Mouse (Mus musculus) G1E-ER4 (cell line): ENCODE measurements around the gene Defa21. TPM values are rescaled to one million over a fixed set of nuclear protein-coding genes. Genes with fewer than 3 reads are reported as not detected.
"Not testable (repeated sequence)": the region's sequence is repeated elsewhere in the genome, so short reads cannot be mapped to it uniquely, and the experiment has no call there.

Source experiments
- GATA1 ChIP-seq: IDR thresholded peaks from one replicate; pipeline ENCODE4 v1.8.0; 2012; ENCODE audit warnings: low read length, inconsistent platforms
- polyA plus RNA-seq: library from polyadenylated mRNA; stranded (reverse); fragments of >175 nt; gene quantifications from 2 replicates; pipeline ENCODE4 v1.2.3, GENCODE M21; 2012

Gene Defa21
- polyA plus RNA-seq, result not detected in 2 replicates

DNA sequence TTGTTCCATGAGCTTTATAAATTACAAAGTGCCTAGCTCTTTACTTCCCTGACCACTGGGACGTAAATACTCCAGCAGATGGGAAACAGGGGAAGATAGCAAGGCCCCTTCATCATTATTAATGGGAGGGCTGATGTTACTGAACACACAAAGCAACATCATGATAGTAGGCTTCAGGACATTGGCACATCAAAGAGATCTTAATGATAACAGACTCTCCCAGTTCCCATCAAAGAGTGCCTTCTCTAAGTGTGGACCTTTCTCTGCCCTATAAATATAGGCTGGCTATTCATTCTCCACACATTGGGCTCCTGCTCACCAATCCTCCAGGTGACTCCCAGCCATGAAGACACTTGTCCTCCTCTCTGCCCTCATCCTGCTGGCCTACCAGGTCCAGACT lies at the start of gene Defa21:
Defa21 (plus strand) TSS at position 301 of the 400 bp plus-strand sequence.
- TF ChIP-seq GATA1, result not testable (repeated sequence)

DNA sequence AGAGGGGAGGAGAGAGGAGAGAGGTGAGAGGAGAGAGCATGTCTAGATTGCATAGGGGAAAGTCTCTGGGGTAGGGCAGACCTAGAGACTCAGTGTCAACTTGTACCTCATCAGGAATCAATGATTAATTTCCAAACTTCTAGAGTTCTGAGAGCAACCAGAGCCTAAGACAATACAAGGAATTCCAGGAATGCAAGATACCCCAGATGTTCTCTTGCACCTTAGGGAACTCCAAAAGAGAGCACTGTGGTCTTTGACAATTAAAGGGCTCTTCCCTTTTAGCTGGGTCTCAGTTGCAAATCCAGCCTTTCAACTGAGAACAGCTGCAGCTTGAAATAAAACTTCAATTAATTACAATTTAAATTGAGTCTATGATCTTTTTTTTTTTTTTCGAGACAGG lies 45.5 kb upstream of the Defa21 start:
- no peak for TF ChIP-seq GATA1

DNA sequence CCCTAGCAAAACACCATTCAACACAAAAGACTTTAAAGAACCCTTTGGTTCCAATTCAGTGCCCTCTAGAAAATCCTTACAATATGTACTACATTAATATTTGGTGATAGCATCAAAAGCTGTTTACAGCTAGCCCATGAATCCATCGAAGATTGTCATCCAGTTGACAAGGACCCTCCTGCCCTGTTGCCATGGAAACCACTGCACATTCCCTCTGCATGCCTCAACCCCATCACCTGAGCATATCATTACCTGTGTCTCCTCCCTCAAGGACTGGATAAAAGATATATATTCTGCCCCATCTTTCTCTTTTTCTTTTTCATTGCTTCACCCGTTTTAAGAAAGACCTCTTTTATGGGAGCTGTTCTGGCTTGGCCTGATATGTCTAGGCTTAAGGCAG lies 28.6 kb upstream of the Defa21 start:
- no peak for TF ChIP-seq GATA1

DNA sequence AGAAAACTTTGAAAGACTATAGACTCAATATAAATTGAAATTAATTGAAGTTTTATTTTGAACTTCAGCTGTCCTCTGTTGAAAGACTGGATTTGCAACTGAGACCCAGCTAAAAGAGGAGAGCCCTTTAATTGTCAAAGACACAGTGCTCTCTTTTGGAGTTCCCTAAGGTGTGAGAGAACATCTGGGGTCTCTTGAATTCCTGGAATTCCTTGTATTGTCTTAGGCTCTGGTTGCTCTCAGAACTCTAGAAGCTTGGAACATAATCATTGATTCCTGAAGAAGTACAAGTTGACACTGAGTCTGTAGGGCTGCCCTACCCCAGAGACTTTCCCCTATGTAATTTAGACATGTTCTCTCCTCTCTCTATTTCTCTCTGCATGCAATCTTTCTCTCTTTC lies 28.1 kb upstream of the Defa21 start:
- TF ChIP-seq GATA1, result no peak

DNA sequence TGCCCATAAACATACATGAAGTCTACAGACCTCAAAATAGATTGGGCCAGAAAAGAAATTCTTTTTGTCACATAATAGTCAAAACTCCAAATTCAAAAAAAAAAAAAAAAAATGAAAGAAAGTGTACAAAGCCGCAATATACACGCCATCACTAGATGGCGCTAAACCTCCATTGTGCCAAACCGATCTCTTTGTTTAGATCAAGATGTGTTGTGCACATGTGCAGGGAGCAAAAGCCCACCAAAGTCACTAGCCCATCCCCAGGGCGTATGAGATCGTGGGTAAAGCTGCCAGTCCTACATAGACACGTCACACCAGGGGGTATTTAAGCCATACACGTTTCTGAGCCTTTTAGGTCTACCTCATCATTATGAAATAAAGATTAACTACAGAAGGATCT lies 24.2 kb upstream of the Defa21 start:
- no peak for TF ChIP-seq GATA1

- no peak for TF ChIP-seq GATA1
Measured at GRCm38 (mm10) chr8:21006801-21007200, 18.5 kb upstream of the Defa21 start.

DNA sequence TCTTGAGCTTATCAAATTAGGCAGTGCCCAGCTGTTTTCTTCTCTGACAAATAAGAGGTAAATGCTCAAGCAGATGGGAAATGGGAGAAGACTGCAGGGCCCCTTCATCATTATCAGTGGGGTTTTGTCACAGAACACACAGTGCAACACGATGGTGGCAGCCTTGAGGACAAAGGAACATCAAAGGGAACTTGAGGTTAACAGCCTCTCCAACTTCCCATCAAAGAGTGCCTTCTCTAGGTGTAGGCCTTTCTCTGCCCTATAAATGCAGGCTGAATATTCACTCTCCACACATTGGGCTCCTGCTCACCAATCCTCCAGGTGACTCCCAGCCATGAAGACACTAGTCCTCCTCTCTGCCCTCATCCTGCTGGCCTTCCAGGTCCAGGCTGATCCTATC lies 29.4 kb downstream of the Defa21 start, which contains the start of gene Defa23:
Defa23 (plus strand) TSS at position 301 of the 400 bp plus-strand sequence.
- TF ChIP-seq GATA1, result not testable (repeated sequence)

GRCm38 (mm10) chr8:21064738-21065137 lies 39.4 kb downstream of the Defa21 start, which contains the start of gene Defa35:
Gene Defa35 (plus strand): TSS chr8:21065038.
- TF ChIP-seq GATA1, result not testable (repeated sequence)

Other genes with a start within 250 kb of the Defa21 start
- not detected in 2 replicates for gene Defb33, start 132.9 kb upstream of the Defa21 start, polyA plus RNA-seq
- gene Gm15056, start 122.9 kb upstream of the Defa21 start, polyA plus RNA-seq, result not detected in 2 replicates
- gene Gm6040, start 103.5 kb upstream of the Defa21 start, polyA plus RNA-seq, result not detected in 2 replicates
- gene AY761185, start 80.8 kb upstream of the Defa21 start, polyA plus RNA-seq, result not detected in 2 replicates
- not detected in 2 replicates for gene Defa23, start 29.5 kb downstream of the Defa21 start, polyA plus RNA-seq
- not detected in 2 replicates for gene Defa35, start 39.5 kb downstream of the Defa21 start, polyA plus RNA-seq
- gene Defa25, start 58.9 kb downstream of the Defa21 start, polyA plus RNA-seq, result not detected in 2 replicates
- not detected in 2 replicates for gene Gm14851, start 70.5 kb downstream of the Defa21 start, polyA plus RNA-seq
- gene Defa30, start 109.1 kb downstream of the Defa21 start, polyA plus RNA-seq, result not detected in 2 replicates
- not detected in 2 replicates for gene Defa22, start 136.7 kb downstream of the Defa21 start, polyA plus RNA-seq
- not detected in 2 replicates for gene Defa31, start 166.1 kb downstream of the Defa21 start, polyA plus RNA-seq
- gene Gm15293, start 176.0 kb downstream of the Defa21 start, polyA plus RNA-seq, result not detected in 2 replicates
- gene Gm15292, start 224.2 kb downstream of the Defa21 start, polyA plus RNA-seq, result not detected in 2 replicates